Mouse (Mus musculus): ENCODE measurements around the gene S100a6. TPM values are rescaled to one million over a fixed set of nuclear protein-coding genes. Genes with fewer than 3 reads are reported as not detected.
A peak's percentile ranks its signal among the peaks of the same experiment; 100 is the strongest.

S100a6 gene
- polyA plus RNA-seq, 1 experiment from 2014 or later: 6.1 TPM

GRCm38 (mm10) chr3:90586906-90587305, 25.8 kb upstream of the S100a6 start:
- H3K9me3 ChIP-seq (replicated peaks): no peaks in the 10 kb centered on the region
- H3K27ac ChIP-seq: no peak overlapping the region
- peak; percentile 14 for DNase-seq
- peak; percentile 45 for ATAC-seq (ENCODE audit: low read depth)
- H3K36me3 ChIP-seq: no peaks in the 10 kb centered on the region
- H3K4me1 ChIP-seq (replicated peaks): no peaks in the 10 kb centered on the region
- H3K4me3 ChIP-seq (replicated peaks): no peak overlapping the region
- H3K9ac ChIP-seq: no peak overlapping the region
- no peak overlapping the region for H3K4me2 ChIP-seq
- WGBS (ENCODE audit: insufficient replicate concordance): 17% methylated on average over 10 of the region's 10 CpGs
- H3K27me3 ChIP-seq: no peaks in the 10 kb centered on the region

- Histone ChIP-seq H3K4me3 (replicated peaks) (no peak overlapping the region), H3K9ac (no peak overlapping the region), H3K4me2 (no peak overlapping the region), H3K27me3 (no peaks in the 10 kb centered on the region), H3K4me1 (replicated peaks) (no peaks in the 10 kb centered on the region), H3K27ac (no peak overlapping the region), H3K9me3 (replicated peaks) (no peaks in the 10 kb centered on the region), H3K36me3 (no peaks in the 10 kb centered on the region)
- 77% methylated on average over 14 of the region's 14 CpGs for WGBS (ENCODE audit: insufficient replicate concordance)
- ATAC-seq (ENCODE audit: low read depth) (no peak), DNase-seq (no peak)
Measured at GRCm38 (mm10) chr3:90587361-90588101, 25.2 kb upstream of the S100a6 start.

- no peaks in the 10 kb centered on the region for H3K36me3 ChIP-seq
- no peak overlapping the region for H3K9ac ChIP-seq
- no peak overlapping the region for H3K27ac ChIP-seq
- no peaks in the 10 kb centered on the region for H3K9me3 ChIP-seq (replicated peaks)
- H3K4me1 ChIP-seq (replicated peaks): no peaks in the 10 kb centered on the region
- no peaks in the 10 kb centered on the region for H3K27me3 ChIP-seq
- 36% methylated on average over 6 of the region's 6 CpGs for WGBS (ENCODE audit: insufficient replicate concordance)
- DNase-seq (no peak), ATAC-seq (ENCODE audit: low read depth) (no peak)
- no peak overlapping the region for H3K4me3 ChIP-seq (replicated peaks)
- no peak overlapping the region for H3K4me2 ChIP-seq
Measured at GRCm38 (mm10) chr3:90589390-90589789, 23.3 kb upstream of the S100a6 start.

GRCm38 (mm10) chr3:90589947-90590346, 22.7 kb upstream of the S100a6 start, which contains the start of gene S100a2:
Gene S100a2 (plus strand): TSS chr3:90590247.
- no peak within 1 kb of the TSS for H3K27ac ChIP-seq
- no peak for ATAC-seq (ENCODE audit: low read depth)

GRCm38 (mm10) chr3:90594466-90594865, 18.2 kb upstream of the S100a6 start:
- WGBS (ENCODE audit: insufficient replicate concordance): 64% methylated on average over 1 of the region's 1 CpGs
- no peaks in the 10 kb centered on the region for H3K27me3 ChIP-seq

More at GRCm38 (mm10) chr3:90589947-90590346, 22.7 kb upstream of the S100a6 start, which contains the start of gene S100a2:
- no peaks in the 10 kb centered on the region for H3K9me3 ChIP-seq (replicated peaks)
- H3K9ac ChIP-seq: no peak within 1 kb of the TSS
- DNase-seq: no peak
- WGBS (ENCODE audit: insufficient replicate concordance): 60% methylated on average over 8 of the region's 8 CpGs
- H3K27me3 ChIP-seq: no peaks in the 10 kb centered on the region
- no peaks in the 10 kb centered on the region for H3K36me3 ChIP-seq
- H3K4me1 ChIP-seq (replicated peaks): no peaks in the 10 kb centered on the region
- H3K4me3 ChIP-seq (replicated peaks): no peak within 1 kb of the TSS
- no peak within 1 kb of the TSS for H3K4me2 ChIP-seq

GRCm38 (mm10) chr3:90595556-90595955, 17.1 kb upstream of the S100a6 start:
- no peaks in the 10 kb centered on the region for H3K9me3 ChIP-seq (replicated peaks)
- H3K4me1 ChIP-seq (replicated peaks): no peaks in the 10 kb centered on the region
- no peak overlapping the region for H3K9ac ChIP-seq
- DNase-seq (no peak), ATAC-seq (ENCODE audit: low read depth) (no peak)
- H3K4me3 ChIP-seq (replicated peaks): no peak overlapping the region
- H3K27me3 ChIP-seq: no peaks in the 10 kb centered on the region
- WGBS (ENCODE audit: insufficient replicate concordance): 40% methylated on average over 5 of the region's 5 CpGs
- no peaks in the 10 kb centered on the region for H3K36me3 ChIP-seq
- H3K27ac ChIP-seq: no peak overlapping the region
- no peak overlapping the region for H3K4me2 ChIP-seq

More at GRCm38 (mm10) chr3:90594466-90594865, 18.2 kb upstream of the S100a6 start:
- H3K36me3 ChIP-seq: no peaks in the 10 kb centered on the region
- no peak overlapping the region for H3K4me2 ChIP-seq
- no peaks in the 10 kb centered on the region for H3K4me1 ChIP-seq (replicated peaks)
- H3K9ac ChIP-seq: no peak overlapping the region
- no peak overlapping the region for H3K4me3 ChIP-seq (replicated peaks)
- ATAC-seq (ENCODE audit: low read depth): no peak
- no peak for DNase-seq
- no peak overlapping the region for H3K27ac ChIP-seq
- H3K9me3 ChIP-seq (replicated peaks): no peaks in the 10 kb centered on the region

GRCm38 (mm10) chr3:90596810-90597209, 15.9 kb upstream of the S100a6 start:
- 84% methylated on average over 6 of the region's 6 CpGs for WGBS (ENCODE audit: insufficient replicate concordance)
- ATAC-seq (ENCODE audit: low read depth) (no peak), DNase-seq (no peak)
- no peak overlapping the region for H3K4me3 ChIP-seq (replicated peaks)
- H3K27ac ChIP-seq: no peak overlapping the region
- no peaks in the 10 kb centered on the region for H3K9me3 ChIP-seq (replicated peaks)
- H3K4me1 ChIP-seq (replicated peaks): no peaks in the 10 kb centered on the region
- H3K9ac ChIP-seq: no peak overlapping the region
- H3K36me3 ChIP-seq: no peaks in the 10 kb centered on the region
- H3K4me2 ChIP-seq: no peak overlapping the region
- H3K27me3 ChIP-seq: no peaks in the 10 kb centered on the region

GRCm38 (mm10) chr3:90597736-90598135, 14.9 kb upstream of the S100a6 start:
- no peak overlapping the region for H3K9ac ChIP-seq
- H3K4me2 ChIP-seq: no peak overlapping the region
- DNase-seq: no peak
- H3K36me3 ChIP-seq: no peaks in the 10 kb centered on the region
- ATAC-seq (ENCODE audit: low read depth): no peak
- no peaks in the 10 kb centered on the region for H3K27me3 ChIP-seq
- WGBS (ENCODE audit: insufficient replicate concordance): 47% methylated on average over 6 of the region's 6 CpGs
- no peak overlapping the region for H3K27ac ChIP-seq
- no peaks in the 10 kb centered on the region for H3K9me3 ChIP-seq (replicated peaks)
- no peaks in the 10 kb centered on the region for H3K4me1 ChIP-seq (replicated peaks)
- H3K4me3 ChIP-seq (replicated peaks): no peak overlapping the region

- 52% methylated on average over 4 of the region's 4 CpGs for WGBS (ENCODE audit: insufficient replicate concordance)
- no peak for DNase-seq
Measured at GRCm38 (mm10) chr3:90598212-90598611, 14.5 kb upstream of the S100a6 start.

GRCm38 (mm10) chr3:90599401-90599800, 13.3 kb upstream of the S100a6 start:
- DNase-seq: no peak
- WGBS (ENCODE audit: insufficient replicate concordance): 66% methylated on average over 3 of the region's 3 CpGs
- Histone ChIP-seq H3K9ac (no peak overlapping the region), H3K27ac (no peak overlapping the region), H3K4me1 (replicated peaks) (peaks cover 5% of the 10 kb centered on the region), H3K4me2 (no peak overlapping the region), H3K27me3 (no peaks in the 10 kb centered on the region), H3K36me3 (no peaks in the 10 kb centered on the region), H3K4me3 (replicated peaks) (no peak overlapping the region), H3K9me3 (replicated peaks) (no peaks in the 10 kb centered on the region)
- ATAC-seq (ENCODE audit: low read depth): no peak

More at GRCm38 (mm10) chr3:90598212-90598611, 14.5 kb upstream of the S100a6 start:
- Histone ChIP-seq H3K9me3 (replicated peaks) (no peaks in the 10 kb centered on the region), H3K4me1 (replicated peaks) (no peaks in the 10 kb centered on the region), H3K4me3 (replicated peaks) (no peak overlapping the region), H3K9ac (no peak overlapping the region), H3K27me3 (no peaks in the 10 kb centered on the region), H3K27ac (no peak overlapping the region), H3K4me2 (no peak overlapping the region), H3K36me3 (no peaks in the 10 kb centered on the region)
- ATAC-seq (ENCODE audit: low read depth): no peak

- WGBS (ENCODE audit: insufficient replicate concordance): 63% methylated on average over 6 of the region's 6 CpGs
- no peaks in the 10 kb centered on the region for H3K36me3 ChIP-seq
- H3K4me3 ChIP-seq (replicated peaks): no peak overlapping the region
- H3K4me2 ChIP-seq: no peak overlapping the region
- peaks cover 8% of the 10 kb centered on the region for H3K4me1 ChIP-seq (replicated peaks)
- H3K27me3 ChIP-seq: no peaks in the 10 kb centered on the region
- ATAC-seq (ENCODE audit: low read depth) (no peak), DNase-seq (no peak)
- no peaks in the 10 kb centered on the region for H3K9me3 ChIP-seq (replicated peaks)
- no peak overlapping the region for H3K27ac ChIP-seq
- H3K9ac ChIP-seq: no peak overlapping the region
Measured at GRCm38 (mm10) chr3:90600036-90600435, 12.6 kb upstream of the S100a6 start.

Data from liver, embryonic 13.5 days (tissue).